Mouse (Mus musculus): ENCODE results near the gene Tmem176b. TPM values are rescaled to one million over a fixed set of nuclear protein-coding genes. Genes with fewer than 3 reads are reported as not detected.

The Tmem176b gene
- polyA plus RNA-seq, 1 experiment: 1,024 TPM

GRCm38 (mm10) chr6:48864181-48864580 is 22.9 kb upstream of the Tmem176b start:
- Histone ChIP-seq H3K4me1 (ENCODE audit: control insufficient read depth, insufficient read depth, low read length) (no peaks in the 10 kb centered on the region; the same call in 1 of the 2 replicates), H3K27ac (ENCODE audit: insufficient read depth, low read depth, low read length) (no peak overlapping the region)
- TF ChIP-seq POLR2A (IDR thresholded peaks at IDR 0.05; ENCODE audit: borderline replicate concordance, low read depth, low read length) (no peak), CTCF (IDR thresholded peaks at IDR 0.05; ENCODE audit: low read depth, low read length) (no peak)

GRCm38 (mm10) chr6:48863488-48863887 is 22.2 kb upstream of the Tmem176b start:
- TF ChIP-seq CTCF (IDR thresholded peaks at IDR 0.05; ENCODE audit: low read depth, low read length) (no peak), POLR2A (IDR thresholded peaks at IDR 0.05; ENCODE audit: borderline replicate concordance, low read depth, low read length) (no peak)
- Histone ChIP-seq H3K4me3 (ENCODE audit: insufficient read depth, low read length) (no peak overlapping the region), H3K4me1 (ENCODE audit: control insufficient read depth, insufficient read depth, low read length) (no peaks in the 10 kb centered on the region; the same call in 1 of the 2 replicates), H3K27ac (ENCODE audit: insufficient read depth, low read depth, low read length) (no peak overlapping the region)

More at GRCm38 (mm10) chr6:48864181-48864580, 22.9 kb upstream of the Tmem176b start:
- H3K4me3 ChIP-seq (ENCODE audit: insufficient read depth, low read length): no peak overlapping the region

- H3K27ac ChIP-seq (ENCODE audit: insufficient read depth, low read depth, low read length): no peak overlapping the region
- TF ChIP-seq CTCF (IDR thresholded peaks at IDR 0.05; ENCODE audit: low read depth, low read length): no peak
- TF ChIP-seq POLR2A (IDR thresholded peaks at IDR 0.05; ENCODE audit: borderline replicate concordance, low read depth, low read length): no peak
- no peaks in the 10 kb centered on the region; the same call in 1 of the 2 replicates for H3K4me1 ChIP-seq (ENCODE audit: control insufficient read depth, insufficient read depth, low read length)
- no peak overlapping the region for H3K4me3 ChIP-seq (ENCODE audit: insufficient read depth, low read length)
Measured at GRCm38 (mm10) chr6:48862816-48863215, 21.5 kb upstream of the Tmem176b start.

GRCm38 (mm10) chr6:48861616-48862280 is 20.5 kb upstream of the Tmem176b start:
- Histone ChIP-seq H3K4me1 (ENCODE audit: control insufficient read depth, insufficient read depth, low read length) (peaks cover 5% of the 10 kb centered on the region), H3K27ac (ENCODE audit: insufficient read depth, low read depth, low read length) (no peak overlapping the region), H3K4me3 (ENCODE audit: insufficient read depth, low read length) (no peak overlapping the region)
- TF ChIP-seq POLR2A (IDR thresholded peaks at IDR 0.05; ENCODE audit: borderline replicate concordance, low read depth, low read length) (no peak), CTCF (IDR thresholded peaks at IDR 0.05; ENCODE audit: low read depth, low read length) (no peak)

GRCm38 (mm10) chr6:48860851-48861250 is 19.6 kb upstream of the Tmem176b start:
- Histone ChIP-seq H3K27ac (ENCODE audit: insufficient read depth, low read depth, low read length) (no peak overlapping the region), H3K4me3 (ENCODE audit: insufficient read depth, low read length) (no peak overlapping the region), H3K4me1 (ENCODE audit: control insufficient read depth, insufficient read depth, low read length) (peaks cover 8% of the 10 kb centered on the region)
- TF ChIP-seq POLR2A (IDR thresholded peaks at IDR 0.05; ENCODE audit: borderline replicate concordance, low read depth, low read length) (no peak), CTCF (IDR thresholded peaks at IDR 0.05; ENCODE audit: low read depth, low read length) (no peak)

GRCm38 (mm10) chr6:48860130-48860815 is 19.0 kb upstream of the Tmem176b start:
- Histone ChIP-seq H3K4me1 (ENCODE audit: control insufficient read depth, insufficient read depth, low read length) (peaks cover 9% of the 10 kb centered on the region), H3K4me3 (ENCODE audit: insufficient read depth, low read length) (no peak overlapping the region), H3K27ac (ENCODE audit: insufficient read depth, low read depth, low read length) (no peak overlapping the region)
- TF ChIP-seq CTCF (IDR thresholded peaks at IDR 0.05; ENCODE audit: low read depth, low read length) (peak; percentile 60), POLR2A (IDR thresholded peaks at IDR 0.05; ENCODE audit: borderline replicate concordance, low read depth, low read length) (no peak)

GRCm38 (mm10) chr6:48857613-48858302 is 16.5 kb upstream of the Tmem176b start:
- H3K4me1 ChIP-seq (ENCODE audit: control insufficient read depth, insufficient read depth, low read length): peaks cover 9% of the 10 kb centered on the region
- TF ChIP-seq CTCF (IDR thresholded peaks at IDR 0.05; ENCODE audit: low read depth, low read length) (peak; percentile 42; the same call in 1 of the 2 replicates), POLR2A (IDR thresholded peaks at IDR 0.05; ENCODE audit: borderline replicate concordance, low read depth, low read length) (no peak)
- H3K27ac ChIP-seq (ENCODE audit: insufficient read depth, low read depth, low read length): no peak overlapping the region
- H3K4me3 ChIP-seq (ENCODE audit: insufficient read depth, low read length): no peak overlapping the region

GRCm38 (mm10) chr6:48854155-48854554 is 12.9 kb upstream of the Tmem176b start:
- Histone ChIP-seq H3K27ac (ENCODE audit: insufficient read depth, low read depth, low read length) (no peak overlapping the region), H3K4me3 (ENCODE audit: insufficient read depth, low read length) (no peak overlapping the region), H3K4me1 (ENCODE audit: control insufficient read depth, insufficient read depth, low read length) (peaks cover 9% of the 10 kb centered on the region)
- TF ChIP-seq POLR2A (IDR thresholded peaks at IDR 0.05; ENCODE audit: borderline replicate concordance, low read depth, low read length) (no peak), CTCF (IDR thresholded peaks at IDR 0.05; ENCODE audit: low read depth, low read length) (no peak)

- TF ChIP-seq POLR2A (IDR thresholded peaks at IDR 0.05; ENCODE audit: borderline replicate concordance, low read depth, low read length) (no peak), CTCF (IDR thresholded peaks at IDR 0.05; ENCODE audit: low read depth, low read length) (no peak)
- Histone ChIP-seq H3K4me3 (ENCODE audit: insufficient read depth, low read length) (no peak overlapping the region; the same call in 1 of the 2 replicates), H3K27ac (ENCODE audit: insufficient read depth, low read depth, low read length) (no peak overlapping the region), H3K4me1 (ENCODE audit: control insufficient read depth, insufficient read depth, low read length) (peaks cover 9% of the 10 kb centered on the region)
Measured at GRCm38 (mm10) chr6:48851820-48852491, 10.7 kb upstream of the Tmem176b start.
